Mouse (Mus musculus): ENCODE results near the gene Mtmr12. TPM values are rescaled to one million over a fixed set of nuclear protein-coding genes. Genes with fewer than 3 reads are reported as not detected.

The Mtmr12 gene
- polyA plus RNA-seq, 1 experiment, result 26.2 TPM

GRCm38 (mm10) chr15:12315996-12316395 is 111.2 kb downstream of the Mtmr12 start:
- Histone ChIP-seq H3K36me3 (ENCODE audit: control insufficient read depth, insufficient read depth, low read length) (no peaks in the 10 kb centered on the region), H3K27ac (ENCODE audit: control insufficient read depth, insufficient read depth, low read depth, low read length) (no peak overlapping the region), H3K4me1 (ENCODE audit: control insufficient read depth, insufficient read depth, low read length) (peaks cover 5% of the 10 kb centered on the region; the same call in 1 of the 2 replicates), H3K27me3 (ENCODE audit: control insufficient read depth, insufficient read depth, low read length) (no peaks in the 10 kb centered on the region), H3K4me3 (ENCODE audit: control insufficient read depth, low read depth, low read length) (no peak overlapping the region)
- TF ChIP-seq CTCF (IDR thresholded peaks at IDR 0.05; ENCODE audit: control insufficient read depth, insufficient read depth, insufficient replicate concordance, low read depth, low read length) (no peak), POLR2A (IDR thresholded peaks at IDR 0.05; ENCODE audit: control insufficient read depth, low read depth, low read length) (no peak)

- no peak overlapping the region for H3K27ac ChIP-seq (ENCODE audit: control insufficient read depth, insufficient read depth, low read depth, low read length)
- H3K36me3 ChIP-seq (ENCODE audit: control insufficient read depth, insufficient read depth, low read length), result no peaks in the 10 kb centered on the region
- peaks cover 3% of the 10 kb centered on the region; the same call in 1 of the 2 replicates for H3K4me1 ChIP-seq (ENCODE audit: control insufficient read depth, insufficient read depth, low read length)
- no peak overlapping the region for H3K4me3 ChIP-seq (ENCODE audit: control insufficient read depth, low read depth, low read length)
- TF ChIP-seq CTCF (IDR thresholded peaks at IDR 0.05; ENCODE audit: control insufficient read depth, insufficient read depth, insufficient replicate concordance, low read depth, low read length) (no peak), POLR2A (IDR thresholded peaks at IDR 0.05; ENCODE audit: control insufficient read depth, low read depth, low read length) (no peak)
- no peaks in the 10 kb centered on the region for H3K27me3 ChIP-seq (ENCODE audit: control insufficient read depth, insufficient read depth, low read length)
Measured at GRCm38 (mm10) chr15:12317290-12317689, 112.5 kb downstream of the Mtmr12 start.

- no peak for TF ChIP-seq CTCF (IDR thresholded peaks at IDR 0.05; ENCODE audit: control insufficient read depth, insufficient read depth, insufficient replicate concordance, low read depth, low read length)
- TF ChIP-seq POLR2A (IDR thresholded peaks at IDR 0.05; ENCODE audit: control insufficient read depth, low read depth, low read length), result no peak
- H3K27ac ChIP-seq (ENCODE audit: control insufficient read depth, insufficient read depth, low read depth, low read length), result no peak overlapping the region
Measured at GRCm38 (mm10) chr15:12318451-12318850, 113.6 kb downstream of the Mtmr12 start.

GRCm38 (mm10) chr15:12319889-12320288 is 115.1 kb downstream of the Mtmr12 start:
- peak overlapping the region; percentile 67 for H3K4me3 ChIP-seq (ENCODE audit: control insufficient read depth, low read depth, low read length)
- H3K27ac ChIP-seq (ENCODE audit: control insufficient read depth, insufficient read depth, low read depth, low read length), result no peak overlapping the region
- H3K4me1 ChIP-seq (ENCODE audit: control insufficient read depth, insufficient read depth, low read length), result peaks cover 5% of the 10 kb centered on the region
- H3K27me3 ChIP-seq (ENCODE audit: control insufficient read depth, insufficient read depth, low read length), result no peaks in the 10 kb centered on the region
- TF ChIP-seq CTCF (IDR thresholded peaks at IDR 0.05; ENCODE audit: control insufficient read depth, insufficient read depth, insufficient replicate concordance, low read depth, low read length) (no peak), POLR2A (IDR thresholded peaks at IDR 0.05; ENCODE audit: control insufficient read depth, low read depth, low read length) (no peak)
- no peaks in the 10 kb centered on the region for H3K36me3 ChIP-seq (ENCODE audit: control insufficient read depth, insufficient read depth, low read length)

More at GRCm38 (mm10) chr15:12318451-12318850, 113.6 kb downstream of the Mtmr12 start:
- Histone ChIP-seq H3K27me3 (ENCODE audit: control insufficient read depth, insufficient read depth, low read length) (no peaks in the 10 kb centered on the region), H3K36me3 (ENCODE audit: control insufficient read depth, insufficient read depth, low read length) (no peaks in the 10 kb centered on the region), H3K4me3 (ENCODE audit: control insufficient read depth, low read depth, low read length) (no peak overlapping the region), H3K4me1 (ENCODE audit: control insufficient read depth, insufficient read depth, low read length) (peaks cover 3% of the 10 kb centered on the region; the same call in 1 of the 2 replicates)

GRCm38 (mm10) chr15:12320441-12321090 is 115.7 kb downstream of the Mtmr12 start:
- H3K27me3 ChIP-seq (ENCODE audit: control insufficient read depth, insufficient read depth, low read length), result no peaks in the 10 kb centered on the region
- TF ChIP-seq CTCF (IDR thresholded peaks at IDR 0.05; ENCODE audit: control insufficient read depth, insufficient read depth, insufficient replicate concordance, low read depth, low read length) (no peak), POLR2A (IDR thresholded peaks at IDR 0.05; ENCODE audit: control insufficient read depth, low read depth, low read length) (no peak)
- peaks cover 7% of the 10 kb centered on the region for H3K4me1 ChIP-seq (ENCODE audit: control insufficient read depth, insufficient read depth, low read length)
- peak overlapping the region; percentile 85 for H3K4me3 ChIP-seq (ENCODE audit: control insufficient read depth, low read depth, low read length)
- no peaks in the 10 kb centered on the region for H3K36me3 ChIP-seq (ENCODE audit: control insufficient read depth, insufficient read depth, low read length)
- H3K27ac ChIP-seq (ENCODE audit: control insufficient read depth, insufficient read depth, low read depth, low read length), result peak overlapping the region; percentile 82

GRCm38 (mm10) chr15:12321091-12321787 is 116.4 kb downstream of the Mtmr12 start, which contains the start of gene Golph3:
Golph3 (plus strand) TSS chr15:12321450.
- H3K27me3 ChIP-seq (ENCODE audit: control insufficient read depth, insufficient read depth, low read length), result no peaks in the 10 kb centered on the region
- no peaks in the 10 kb centered on the region for H3K36me3 ChIP-seq (ENCODE audit: control insufficient read depth, insufficient read depth, low read length)
- H3K27ac ChIP-seq (ENCODE audit: control insufficient read depth, insufficient read depth, low read depth, low read length), result peak within 1 kb of the TSS; percentile 85
- H3K4me3 ChIP-seq (ENCODE audit: control insufficient read depth, low read depth, low read length), result peak within 1 kb of the TSS; percentile 85
- peaks cover 9% of the 10 kb centered on the region for H3K4me1 ChIP-seq (ENCODE audit: control insufficient read depth, insufficient read depth, low read length)
- no peak for TF ChIP-seq CTCF (IDR thresholded peaks at IDR 0.05; ENCODE audit: control insufficient read depth, insufficient read depth, insufficient replicate concordance, low read depth, low read length)
- TF ChIP-seq POLR2A (IDR thresholded peaks at IDR 0.05; ENCODE audit: control insufficient read depth, low read depth, low read length), result peak; percentile 70
